Mouse (Mus musculus) kidney, embryonic 15.5 days (tissue): ENCODE results near the gene Letmd1. TPM values are rescaled to one million over a fixed set of nuclear protein-coding genes. Genes with fewer than 3 reads are reported as not detected.
A peak's percentile ranks its signal among the peaks of the same experiment; 100 is the strongest.

Experiments used
- ATAC-seq: fragments of 200-750 bp; cut with Nextera tagmentation; replicated peaks from 2 replicates; pipeline ENCODE4 v1.8.0; 2017; ENCODE audit warnings: moderate TSS enrichment; ENCODE audit not compliant: low FRiP score
- H3K27ac ChIP-seq: fragments of 300-500 bp; sonication (generic); 2 replicates; pipeline ENCODE4 v1.5.1; 2015; ENCODE audit warnings: mild to moderate bottlenecking, inconsistent platforms
- H3K27me3 ChIP-seq: fragments of 300-500 bp; sonication (generic); 2 replicates; pipeline ENCODE4 v1.6.1; 2015; ENCODE audit warnings: inconsistent platforms
- H3K36me3 ChIP-seq: fragments of 300-500 bp; sonication (generic); 2 replicates; pipeline ENCODE4 v1.6.1; 2015; ENCODE audit warnings: inconsistent platforms
- H3K4me1 ChIP-seq: fragments of 300-500 bp; sonication (generic); 2 replicates; pipeline ENCODE4 v1.6.1; 2015; ENCODE audit warnings: inconsistent platforms
- H3K4me2 ChIP-seq: fragments of 300-500 bp; sonication (generic); 2 replicates; pipeline ENCODE4 v1.6.1; 2015; ENCODE audit warnings: moderate library complexity, mild to moderate bottlenecking, inconsistent platforms
- H3K4me3 ChIP-seq: fragments of 300-500 bp; sonication (generic); replicated peaks from 2 replicates; pipeline ENCODE4 v1.5.1; 2015; ENCODE audit warnings: mild to moderate bottlenecking, inconsistent platforms
- H3K9ac ChIP-seq: fragments of 300-500 bp; sonication (generic); 2 replicates; pipeline ENCODE4 v1.6.1; 2015; ENCODE audit warnings: mild to moderate bottlenecking, inconsistent platforms
- H3K9me3 ChIP-seq: fragments of 300-500 bp; sonication (generic); replicated peaks from 2 replicates; pipeline ENCODE4 v1.6.1; 2016; ENCODE audit warnings: inconsistent platforms
- WGBS: fragments of 180-500 bp; shearing (Covaris S2); methylation state at CpG from one replicate; pipeline ENCODE4 v1.1.7; 2015; ENCODE audit warnings: mixed read lengths; 5-methylcytosine and 5-hydroxymethylcytosine counted together
- polyA plus RNA-seq: library from polyadenylated mRNA; unstranded; fragments of >200 nt; fragmentation: Nextera tagmentation; extraction: Ambion mirVana; gene quantifications from 2 replicates; pipeline ENCODE4 v1.2.1, GENCODE M21; 2015

The Letmd1 gene
- polyA plus RNA-seq, 1 experiment from 2014 or later: 27.5 TPM

GRCm38 (mm10) chr15:100428296-100428905 is 40.4 kb upstream of the Letmd1 start:
- peaks cover 30% of the 10 kb centered on the region for H3K4me1 ChIP-seq
- no peak overlapping the region for H3K9ac ChIP-seq
- H3K9me3 ChIP-seq: no peaks in the 10 kb centered on the region
- H3K36me3 ChIP-seq: no peaks in the 10 kb centered on the region
- ATAC-seq: peak; percentile 37
- peaks cover 15% of the 10 kb centered on the region; the same call in 1 of the 2 replicates for H3K27me3 ChIP-seq
- H3K4me2 ChIP-seq: no peak overlapping the region
- H3K27ac ChIP-seq: peak overlapping the region; percentile 59; the same call in 1 of the 2 replicates
- no peak overlapping the region for H3K4me3 ChIP-seq
- 68% methylated on average over 13 of the region's 13 CpGs for WGBS

- H3K4me1 ChIP-seq: peaks cover 16% of the 10 kb centered on the region; the same call in 1 of the 2 replicates
- no peak for ATAC-seq
- no peak overlapping the region for H3K9ac ChIP-seq
- no peaks in the 10 kb centered on the region for H3K9me3 ChIP-seq
- no peak overlapping the region for H3K4me2 ChIP-seq
- no peak overlapping the region for H3K4me3 ChIP-seq
- WGBS: 61% methylated on average over 11 of the region's 11 CpGs
- no peak overlapping the region for H3K27ac ChIP-seq
- H3K27me3 ChIP-seq: 0 out of 2 replicates have a peak, but pooled peaks cover 7% of the 10 kb centered on the region
- no peaks in the 10 kb centered on the region for H3K36me3 ChIP-seq
Observed at GRCm38 (mm10) chr15:100429959-100430565, 38.8 kb upstream of the Letmd1 start.

- Histone ChIP-seq H3K4me2 (no peak overlapping the region), H3K27ac (no peak overlapping the region), H3K4me1 (peaks cover 13% of the 10 kb centered on the region; the same call in 1 of the 2 replicates), H3K9me3 (no peaks in the 10 kb centered on the region), H3K9ac (no peak overlapping the region), H3K36me3 (no peaks in the 10 kb centered on the region), H3K4me3 (no peak overlapping the region), H3K27me3 (no peaks in the 10 kb centered on the region)
- no peak for ATAC-seq
- 69% methylated on average over 4 of the region's 4 CpGs for WGBS
Observed at GRCm38 (mm10) chr15:100433234-100433633, 35.6 kb upstream of the Letmd1 start.

- ATAC-seq: no peak
- Histone ChIP-seq H3K9ac (no peak overlapping the region), H3K4me2 (no peak overlapping the region), H3K36me3 (no peaks in the 10 kb centered on the region), H3K27ac (no peak overlapping the region), H3K27me3 (no peaks in the 10 kb centered on the region), H3K9me3 (no peaks in the 10 kb centered on the region), H3K4me3 (no peak overlapping the region), H3K4me1 (no peaks in the 10 kb centered on the region)
- 78% methylated on average over 4 of the region's 4 CpGs for WGBS
Observed at GRCm38 (mm10) chr15:100436112-100436511, 32.7 kb upstream of the Letmd1 start.

GRCm38 (mm10) chr15:100436518-100436917 is 32.3 kb upstream of the Letmd1 start:
- H3K36me3 ChIP-seq: no peaks in the 10 kb centered on the region
- no peak for ATAC-seq
- no peaks in the 10 kb centered on the region for H3K9me3 ChIP-seq
- H3K4me3 ChIP-seq: no peak overlapping the region
- no peaks in the 10 kb centered on the region for H3K27me3 ChIP-seq
- H3K4me2 ChIP-seq: no peak overlapping the region
- no peaks in the 10 kb centered on the region for H3K4me1 ChIP-seq
- H3K9ac ChIP-seq: no peak overlapping the region
- 65% methylated on average over 10 of the region's 10 CpGs for whole genome bisulfite sequencing
- no peak overlapping the region for H3K27ac ChIP-seq

GRCm38 (mm10) chr15:100443126-100443922 is 25.5 kb upstream of the Letmd1 start:
- 7% methylated on average over 20 of the region's 31 CpGs for WGBS
- Histone ChIP-seq H3K27me3 (no peaks in the 10 kb centered on the region), H3K4me3 (peak overlapping the region; percentile 47), H3K4me2 (peak overlapping the region; percentile 71), H3K36me3 (no peaks in the 10 kb centered on the region), H3K4me1 (peaks cover 11% of the 10 kb centered on the region), H3K27ac (peak overlapping the region; percentile 93), H3K9ac (peak overlapping the region; percentile 49), H3K9me3 (no peaks in the 10 kb centered on the region)
- peak; percentile 97 for ATAC-seq

- H3K9ac ChIP-seq: no peak overlapping the region
- H3K27ac ChIP-seq: no peak overlapping the region
- no peak overlapping the region for H3K4me3 ChIP-seq
- no peak for ATAC-seq
- H3K4me2 ChIP-seq: no peak overlapping the region
- WGBS: 79% methylated on average over 2 of the region's 2 CpGs
- no peaks in the 10 kb centered on the region for H3K27me3 ChIP-seq
- H3K4me1 ChIP-seq: peaks cover 11% of the 10 kb centered on the region
- no peaks in the 10 kb centered on the region for H3K36me3 ChIP-seq
- no peaks in the 10 kb centered on the region for H3K9me3 ChIP-seq
Observed at GRCm38 (mm10) chr15:100446887-100447286, 21.9 kb upstream of the Letmd1 start.

- H3K4me3 ChIP-seq: no peak overlapping the region
- no peaks in the 10 kb centered on the region for H3K9me3 ChIP-seq
- 78% methylated on average over 4 of the region's 4 CpGs for WGBS
- H3K9ac ChIP-seq: no peak overlapping the region
- H3K4me1 ChIP-seq: peaks cover 7% of the 10 kb centered on the region
- no peak for ATAC-seq
- H3K27ac ChIP-seq: no peak overlapping the region
- no peaks in the 10 kb centered on the region for H3K27me3 ChIP-seq
- no peaks in the 10 kb centered on the region for H3K36me3 ChIP-seq
- H3K4me2 ChIP-seq: no peak overlapping the region
Observed at GRCm38 (mm10) chr15:100448572-100448971, 20.3 kb upstream of the Letmd1 start.

- 60% methylated on average over 3 of the region's 3 CpGs for WGBS
- H3K9me3 ChIP-seq: no peaks in the 10 kb centered on the region
- no peak overlapping the region for H3K4me2 ChIP-seq
- no peak overlapping the region for H3K27ac ChIP-seq
- H3K36me3 ChIP-seq: no peaks in the 10 kb centered on the region
- no peak for ATAC-seq
- H3K4me3 ChIP-seq: no peak overlapping the region
- no peaks in the 10 kb centered on the region for H3K27me3 ChIP-seq
- H3K4me1 ChIP-seq: no peaks in the 10 kb centered on the region
- H3K9ac ChIP-seq: no peak overlapping the region
Observed at GRCm38 (mm10) chr15:100449495-100449894, 19.3 kb upstream of the Letmd1 start.

GRCm38 (mm10) chr15:100451245-100451644 is 17.6 kb upstream of the Letmd1 start:
- no peak overlapping the region for H3K27ac ChIP-seq
- ATAC-seq: no peak
- no peaks in the 10 kb centered on the region for H3K9me3 ChIP-seq
- no peak overlapping the region for H3K9ac ChIP-seq
- H3K27me3 ChIP-seq: no peaks in the 10 kb centered on the region
- no peak overlapping the region for H3K4me2 ChIP-seq
- H3K36me3 ChIP-seq: no peaks in the 10 kb centered on the region
- H3K4me3 ChIP-seq: no peak overlapping the region
- whole genome bisulfite sequencing: 56% methylated on average over 16 of the region's 16 CpGs
- no peaks in the 10 kb centered on the region for H3K4me1 ChIP-seq

GRCm38 (mm10) chr15:100452486-100452885 is 16.3 kb upstream of the Letmd1 start:
- ATAC-seq: no peak
- Histone ChIP-seq H3K27me3 (no peaks in the 10 kb centered on the region), H3K9ac (no peak overlapping the region), H3K4me3 (no peak overlapping the region), H3K36me3 (no peaks in the 10 kb centered on the region), H3K9me3 (no peaks in the 10 kb centered on the region), H3K4me2 (no peak overlapping the region), H3K27ac (no peak overlapping the region), H3K4me1 (peaks cover 4% of the 10 kb centered on the region)
- 83% methylated on average over 11 of the region's 11 CpGs for WGBS

- no peaks in the 10 kb centered on the region for H3K9me3 ChIP-seq
- H3K9ac ChIP-seq: no peak overlapping the region
- H3K4me1 ChIP-seq: peaks cover 15% of the 10 kb centered on the region
- H3K4me3 ChIP-seq: no peak overlapping the region
- H3K27ac ChIP-seq: no peak overlapping the region
- WGBS: 68% methylated on average over 7 of the region's 7 CpGs
- no peak for ATAC-seq
- no peaks in the 10 kb centered on the region for H3K27me3 ChIP-seq
- no peaks in the 10 kb centered on the region for H3K36me3 ChIP-seq
- H3K4me2 ChIP-seq: no peak overlapping the region
Observed at GRCm38 (mm10) chr15:100456356-100456991, 12.3 kb upstream of the Letmd1 start.
